Mouse (Mus musculus): Measurements from ENCODE around the gene Radil. TPM values are rescaled to one million over a fixed set of nuclear protein-coding genes. Genes with fewer than 3 reads are reported as not detected.

Radil gene
- total RNA-seq, 2 experiments from 2014 or later, result 2.0 to 2.4 TPM

Other genes with a start within 250 kb of the Radil start
- 10 to 100 TPM; 16.2 TPM for gene Foxk1, start 149.6 kb downstream of the Radil start, total RNA-seq (2021)
- gene Ap5z1, start 87.2 kb downstream of the Radil start, total RNA-seq (2021), result 1 to 10 TPM; 5.5 to 6.2 TPM
- under 1 TPM; 0.06 to 0.08 TPM for gene Papolb, start 21.0 kb downstream of the Radil start, total RNA-seq (2021)
- gene Mmd2, start 57.7 kb upstream of the Radil start, total RNA-seq (2021), result under 1 TPM; 0.11 to 0.21 TPM
- 10 to 100 TPM; 34.7 to 38.9 TPM for gene Wipi2, start 76.6 kb upstream of the Radil start, total RNA-seq (2021)
- under 1 TPM; 0.34 to 0.65 TPM for gene Slc29a4, start 141.4 kb upstream of the Radil start, total RNA-seq (2021)

Measured in heart, postnatal 25 days (tissue).